Mouse (Mus musculus) testis, adult 2 months (tissue): ENCODE results near the gene Nup214. TPM values are rescaled to one million over a fixed set of nuclear protein-coding genes. Genes with fewer than 3 reads are reported as not detected.
A peak's percentile ranks its signal among the peaks of the same experiment; 100 is the strongest.

Experiments used
- H3K27ac ChIP-seq: fragments of 200-500 bp; 2 replicates; pipeline ENCODE4 v1.5.1; 2012; ENCODE audit warnings: low read depth, low read length; ENCODE audit not compliant: control insufficient read depth, insufficient read depth
- H3K27me3 ChIP-seq: fragments of 200-500 bp; 2 replicates; pipeline ENCODE4 v1.6.1; 2012; ENCODE audit warnings: mild to moderate bottlenecking, low read length, moderate library complexity; ENCODE audit not compliant: control insufficient read depth, insufficient read depth
- H3K36me3 ChIP-seq: fragments of 200-500 bp; 2 replicates; pipeline ENCODE4 v1.6.1; 2012; ENCODE audit warnings: mild to moderate bottlenecking, low read length; ENCODE audit not compliant: control insufficient read depth, insufficient read depth
- H3K4me1 ChIP-seq: fragments of 200-500 bp; 2 replicates; pipeline ENCODE4 v1.6.1; 2012; ENCODE audit warnings: low read length; ENCODE audit not compliant: control insufficient read depth, insufficient read depth
- H3K4me3 ChIP-seq: fragments of 200-500 bp; 2 replicates; pipeline ENCODE4 v1.5.1; 2012; ENCODE audit warnings: low read depth, mild to moderate bottlenecking, low read length, moderate library complexity, mixed read lengths; ENCODE audit not compliant: control insufficient read depth
- CTCF ChIP-seq: fragments of 200-500 bp; IDR thresholded peaks from 2 replicates; pipeline ENCODE4 v1.5.1; 2012; ENCODE audit warnings: low read depth, mild to moderate bottlenecking, inconsistent platforms, low read length, moderate library complexity; ENCODE audit not compliant: control insufficient read depth, insufficient read depth, insufficient replicate concordance
- POLR2A ChIP-seq: fragments of 200-500 bp; IDR thresholded peaks from 2 replicates; pipeline ENCODE4 v1.6.1; 2012; ENCODE audit warnings: low read depth, mild to moderate bottlenecking, inconsistent platforms, low read length, moderate library complexity; ENCODE audit not compliant: control insufficient read depth
- polyA plus RNA-seq: library from polyadenylated mRNA; depleted of rRNA; stranded (reverse); fragments of >200 nt; gene quantifications from 2 replicates; pipeline ENCODE4 v1.2.3, GENCODE M21; 2012; rRNA removed

The Nup214 gene
- polyA plus RNA-seq = 103 and 115 TPM in 2 replicates

DNA sequence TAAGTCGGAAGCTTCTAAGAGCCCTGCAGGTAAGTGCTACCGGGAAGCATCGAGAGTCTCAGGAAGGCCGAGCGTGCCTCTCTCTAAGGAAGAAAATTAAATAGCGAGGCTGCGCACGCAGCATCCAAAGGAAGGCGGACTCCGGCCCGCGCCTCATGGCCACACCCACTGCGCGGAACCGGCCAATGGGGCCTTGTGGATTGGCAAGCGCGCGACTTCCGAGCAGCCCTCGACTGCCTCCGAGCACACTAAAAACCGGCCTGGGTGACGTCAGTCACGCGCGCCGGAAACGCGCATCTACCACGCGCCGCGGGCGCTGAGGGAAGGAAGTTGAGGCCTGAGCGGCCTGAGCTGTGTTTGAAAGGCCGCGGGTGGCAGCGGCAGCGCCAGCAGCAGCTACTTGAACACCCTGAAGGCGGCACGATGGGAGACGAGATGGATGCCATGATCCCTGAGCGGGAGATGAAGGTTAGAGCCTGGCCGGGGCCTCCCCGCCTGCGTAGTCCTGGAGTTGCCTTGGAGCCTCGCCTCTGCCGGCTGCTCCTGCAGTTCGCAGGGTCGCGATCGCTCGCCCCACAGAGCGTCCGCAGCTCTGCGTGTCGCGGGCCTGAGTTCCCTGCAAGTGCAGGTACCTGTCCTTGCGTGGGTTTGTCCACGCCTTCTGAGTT lies at the start of gene Nup214:
Nup214 (plus strand) TSS at position 296 of the 668 bp plus-strand sequence.
- Histone ChIP-seq H3K4me3 (peak within 1 kb of the TSS; percentile 83), H3K36me3 (peaks cover 4% of the 10 kb centered on the region), H3K27me3 (no peaks in the 10 kb centered on the region), H3K27ac (peak within 1 kb of the TSS; percentile 55), H3K4me1 (0 out of 2 replicates have a peak, but pooled peaks cover 2% of the 10 kb centered on the region)
- no peak for TF ChIP-seq CTCF
- peak; percentile 83 for TF ChIP-seq POLR2A

DNA sequence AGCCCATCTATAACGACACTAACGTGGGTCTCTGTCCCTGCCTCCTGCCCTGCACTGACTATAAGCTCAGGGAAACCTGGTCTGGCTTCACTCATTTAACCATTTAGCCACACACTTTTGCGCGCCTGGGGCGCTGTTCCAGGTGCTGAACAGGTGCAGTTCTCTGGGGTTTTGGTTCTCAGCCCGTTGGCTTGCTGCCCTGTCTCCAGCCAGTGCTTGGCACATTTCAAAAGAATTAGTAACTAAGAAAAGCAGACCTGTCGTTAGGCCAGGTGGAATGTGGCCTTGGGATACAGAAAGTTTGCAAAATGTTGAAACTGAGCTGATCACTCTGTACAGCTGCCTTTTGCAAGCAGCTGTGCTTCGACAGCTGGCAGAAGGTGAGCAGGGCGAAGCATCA lies 49.4 kb upstream of the Nup214 start:
- TF ChIP-seq CTCF = no peak
- no peak overlapping the region for H3K4me3 ChIP-seq
- no peaks in the 10 kb centered on the region for H3K4me1 ChIP-seq
- no peaks in the 10 kb centered on the region for H3K27me3 ChIP-seq
- H3K27ac ChIP-seq = no peak overlapping the region
- no peaks in the 10 kb centered on the region for H3K36me3 ChIP-seq

DNA sequence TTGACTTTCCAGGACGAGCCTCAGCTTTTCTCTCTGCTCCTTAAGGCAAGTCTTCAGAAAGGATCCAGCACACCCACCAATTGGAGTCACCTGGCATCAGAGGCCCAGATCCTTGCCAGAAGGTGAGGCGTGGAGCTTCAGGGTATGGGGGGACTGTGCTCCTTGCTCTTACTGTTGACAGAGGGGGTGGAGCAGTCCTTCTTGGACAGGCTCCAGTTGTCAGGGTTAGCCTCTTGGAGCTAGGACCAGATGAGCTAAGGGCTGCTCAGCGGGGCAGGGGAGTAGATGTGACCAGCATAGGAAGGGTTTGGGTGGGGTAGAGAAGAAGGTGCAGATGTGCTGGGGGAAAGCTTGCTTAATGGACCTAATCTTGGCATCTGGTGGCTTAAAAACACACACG lies 48.3 kb upstream of the Nup214 start:
- no peak for TF ChIP-seq POLR2A
- no peak for TF ChIP-seq CTCF
- H3K4me3 ChIP-seq = no peak overlapping the region
- H3K36me3 ChIP-seq = no peaks in the 10 kb centered on the region
- no peaks in the 10 kb centered on the region for H3K27me3 ChIP-seq
- no peak overlapping the region for H3K27ac ChIP-seq
- no peaks in the 10 kb centered on the region for H3K4me1 ChIP-seq

DNA sequence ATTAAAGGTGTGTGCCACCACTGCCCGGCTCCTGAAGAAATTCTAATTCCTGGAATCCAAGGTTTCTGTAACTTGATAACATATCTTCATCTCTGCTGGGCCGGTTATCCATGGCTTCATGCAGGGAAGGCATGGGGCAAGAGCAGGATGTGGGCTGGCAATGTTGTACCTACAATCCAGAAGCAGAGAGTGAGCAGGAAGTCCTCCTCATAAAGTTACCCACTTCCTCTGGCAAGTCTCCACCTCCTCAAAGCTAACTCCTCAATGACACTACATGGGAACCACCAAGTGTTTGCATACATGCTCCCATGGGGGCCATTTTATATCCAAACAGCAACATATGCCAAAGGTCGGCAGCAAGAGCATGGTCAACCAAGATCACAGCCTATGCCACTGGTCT lies 44.6 kb upstream of the Nup214 start:
- Histone ChIP-seq H3K4me3 (no peak overlapping the region), H3K27ac (no peak overlapping the region), H3K36me3 (no peaks in the 10 kb centered on the region), H3K4me1 (no peaks in the 10 kb centered on the region), H3K27me3 (no peaks in the 10 kb centered on the region)
- TF ChIP-seq POLR2A = no peak
- no peak for TF ChIP-seq CTCF

DNA sequence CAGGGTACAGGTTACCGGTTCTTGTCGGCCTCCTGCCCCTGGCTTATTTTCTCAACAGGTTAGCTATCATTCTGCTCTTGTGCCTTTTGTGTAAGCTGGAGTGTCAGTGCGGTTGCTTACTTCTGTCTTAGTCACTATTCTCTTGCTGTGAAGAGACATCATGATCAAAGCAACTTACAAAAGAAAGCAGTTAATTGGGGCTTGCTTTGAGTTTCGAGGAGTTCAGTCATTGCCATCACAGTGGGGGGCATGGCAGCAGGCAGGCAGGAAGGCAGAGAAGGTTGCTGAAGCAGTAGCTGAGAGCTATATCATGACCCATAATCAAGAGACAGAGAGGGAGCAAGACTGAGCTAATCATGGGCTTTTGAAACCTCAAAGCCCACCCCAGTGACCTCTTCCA lies 39.7 kb upstream of the Nup214 start:
- no peak overlapping the region for H3K4me3 ChIP-seq
- H3K4me1 ChIP-seq = no peaks in the 10 kb centered on the region
- H3K27me3 ChIP-seq = no peaks in the 10 kb centered on the region
- no peak for TF ChIP-seq POLR2A
- no peak overlapping the region for H3K27ac ChIP-seq
- H3K36me3 ChIP-seq = no peaks in the 10 kb centered on the region

DNA sequence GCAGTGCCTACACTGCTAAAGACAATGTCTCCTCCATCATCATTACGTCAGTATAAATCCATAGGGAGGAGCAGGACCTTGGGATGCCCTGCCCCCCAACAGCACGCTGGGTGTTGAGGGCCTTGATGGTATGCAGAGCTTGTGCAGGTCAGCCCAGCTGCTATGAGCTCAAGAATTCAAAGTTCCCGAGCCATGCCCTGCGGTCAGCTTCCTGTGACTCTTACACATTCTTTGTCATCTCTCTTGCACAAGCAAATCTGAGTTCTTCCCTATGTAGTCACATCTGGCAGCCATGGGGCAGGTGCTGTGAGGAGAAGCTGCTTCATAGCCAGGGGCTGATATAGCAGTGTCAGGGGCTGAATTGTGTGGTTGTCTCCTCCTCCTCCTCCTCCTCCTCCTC lies 39.2 kb upstream of the Nup214 start:
- Histone ChIP-seq H3K4me1 (no peaks in the 10 kb centered on the region), H3K4me3 (no peak overlapping the region), H3K36me3 (no peaks in the 10 kb centered on the region), H3K27ac (no peak overlapping the region), H3K27me3 (no peaks in the 10 kb centered on the region)
- TF ChIP-seq CTCF (no peak), POLR2A (no peak)

DNA sequence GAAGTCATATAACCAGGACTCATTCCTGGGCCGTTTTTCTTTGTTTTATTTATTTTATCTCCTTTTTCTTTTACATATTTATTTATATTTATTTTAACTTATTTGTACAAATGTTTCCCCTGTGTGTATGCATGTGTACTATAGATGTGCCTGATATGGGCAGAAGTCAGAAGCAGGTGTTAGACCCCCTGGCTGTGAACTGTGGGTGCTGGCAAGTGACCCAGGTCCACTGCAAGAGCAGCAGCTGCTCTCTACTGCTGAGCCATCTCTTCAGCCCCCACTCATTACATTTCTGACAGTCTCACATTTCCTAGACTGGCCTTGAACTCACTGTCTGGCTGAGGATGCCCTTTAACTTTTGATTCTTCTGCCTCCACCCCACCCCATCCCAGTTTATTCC lies 35.9 kb upstream of the Nup214 start:
- Histone ChIP-seq H3K4me1 (no peaks in the 10 kb centered on the region), H3K27me3 (no peaks in the 10 kb centered on the region), H3K27ac (no peak overlapping the region), H3K36me3 (no peaks in the 10 kb centered on the region), H3K4me3 (no peak overlapping the region)
- TF ChIP-seq POLR2A (no peak), CTCF (no peak)

DNA sequence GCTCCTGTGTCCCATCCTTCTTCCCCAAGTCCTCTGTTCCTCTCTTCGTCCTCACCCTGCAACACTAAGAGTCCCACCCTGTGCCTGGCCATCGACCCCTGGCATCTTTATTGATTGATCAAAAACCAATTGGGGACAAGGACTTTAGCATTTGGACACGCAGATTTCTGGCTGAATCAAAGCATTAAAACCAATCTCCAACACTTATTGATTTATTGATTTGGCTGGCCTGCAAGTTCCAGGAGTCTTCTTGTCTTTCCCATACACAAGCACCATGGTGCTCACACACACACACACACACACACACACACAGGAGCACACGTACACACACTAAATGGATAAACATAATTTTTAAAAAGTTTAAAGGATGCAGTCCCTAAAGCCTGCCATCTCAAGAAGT lies 31.2 kb upstream of the Nup214 start:
- Histone ChIP-seq H3K27me3 (no peaks in the 10 kb centered on the region), H3K4me3 (no peak overlapping the region), H3K27ac (no peak overlapping the region), H3K36me3 (no peaks in the 10 kb centered on the region), H3K4me1 (no peaks in the 10 kb centered on the region)
- TF ChIP-seq CTCF (no peak), POLR2A (no peak)
